Comparison of ENCODE assay signal across 8 mouse cellular contexts in the genomic region with DNA sequence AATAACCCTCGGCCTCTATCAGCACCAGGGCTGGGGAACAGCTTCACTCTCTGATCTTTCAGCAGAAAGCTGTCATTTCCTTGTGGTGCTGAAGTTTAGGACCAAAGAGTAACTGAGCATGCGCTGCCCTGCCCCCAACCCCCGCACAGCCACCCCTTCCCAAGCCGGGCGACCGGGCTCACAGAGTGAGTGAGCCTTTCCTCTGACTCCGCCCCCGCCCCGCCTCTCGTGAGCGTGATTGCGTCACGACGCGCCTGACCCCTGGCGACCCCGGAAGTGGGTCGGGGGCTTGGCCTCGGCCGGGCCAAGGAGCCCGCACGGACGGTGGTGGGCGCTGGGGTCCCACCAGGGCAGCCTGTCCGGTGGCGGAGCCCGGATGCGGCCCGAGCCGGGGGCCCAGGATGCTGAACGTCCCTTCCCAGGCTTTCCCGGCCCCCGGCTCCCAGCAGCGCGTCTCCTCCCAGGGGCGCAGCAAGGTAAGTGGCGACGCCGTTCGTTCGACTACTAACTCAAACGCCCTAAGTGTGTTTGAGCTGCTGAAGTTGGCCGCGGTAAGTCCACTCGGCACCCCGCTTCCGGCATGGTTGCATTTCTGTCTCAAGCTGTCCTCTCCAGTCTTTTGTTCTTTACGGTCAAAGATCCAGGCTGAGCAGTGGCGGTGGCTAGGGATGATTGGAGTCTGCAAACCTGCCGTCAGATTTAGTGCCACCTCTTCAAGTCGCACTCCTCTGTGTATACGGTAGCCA. TPM values are rescaled to one million over a fixed set of nuclear protein-coding genes. Genes with fewer than 3 reads are reported as not detected.
DNase-seq lines count a peak whose midpoint lies in the region; ATAC-seq lines count a peak whose summit lies in the region.

Gene Cyb5r4 (plus strand): TSS at position 237 of the 746 bp plus-strand sequence.

- H3K9ac ChIP-seq in hindbrain, embryonic 12.5 days = peak within 1 kb of the TSS; percentile 77

- H3K4me2 ChIP-seq in hindbrain, embryonic 12.5 days (replicated peaks) = peak within 1 kb of the TSS; percentile 73

- H3K9me3 ChIP-seq in hindbrain, embryonic 12.5 days (replicated peaks) = no peaks in the 10 kb centered on the region

- ATAC-seq in hindbrain, embryonic 12.5 days (ENCODE audit: low FRiP score) = peak; percentile 100

- 0 out of 2 replicates have a peak, but pooled peaks cover 1% of the 10 kb centered on the region for H3K27me3 ChIP-seq in hindbrain, embryonic 12.5 days

- H3K27ac ChIP-seq in hindbrain, embryonic 12.5 days = peak within 1 kb of the TSS; percentile 68

- no peaks in the 10 kb centered on the region for H3K36me3 ChIP-seq in hindbrain, embryonic 12.5 days

- peaks cover 14% of the 10 kb centered on the region for H3K4me1 ChIP-seq in hindbrain, embryonic 12.5 days

- H3K4me3 ChIP-seq in hindbrain, embryonic 12.5 days = peak within 1 kb of the TSS; percentile 91

- peak; percentile 97 for DNase-seq in NIH3T3 (ENCODE audit: low read depth)
- peak; percentile 99 for DNase-seq in cerebellum, postnatal 10 days
- DNase-seq in frontal cortex, postnatal 10 days (ENCODE audit: low spot score in 2 of 2) = peak; percentile 90 to 94
- DNase-seq in layer of hippocampus, postnatal 14 days (ENCODE audit: low spot score in 2 of 2) = peak; percentile 92 to 96
- DNase-seq in lung, postnatal 14 days = peak; percentile 97
- DNase-seq in retina, adult 2 months (ENCODE audit: low read depth, low spot score) = peak; percentile 81
- peak; percentile 96 to 97 for DNase-seq in thymus, postnatal 36 days

- WGBS in hindbrain, embryonic 12.5 days = under 1% methylated on average over 52 of the region's 52 CpGs

RNA-seq across cellular contexts. Expression of gene Cyb5r4, which starts in this region (rescaled TPM):
- polyA plus RNA-seq in hindbrain, embryonic 12.5 days (2016; fragmentation: Nextera tagmentation; extraction: Ambion mirVana) = 101 and 102 TPM in 2 replicates
- 10 to 100 TPM; 33.8 to 33.9 TPM for total RNA-seq in layer of hippocampus, postnatal 14 days (2021)

Comparison
In these comparisons a context has a peak if more than half of its experiments do, and no peak if none do; other contexts are left out.
1. Peak in every context shown above with its lines: DNase-seq, ATAC-seq, H3K4me3 ChIP-seq and H3K27ac ChIP-seq.